Mouse (Mus musculus): ENCODE results near the gene Amh.

- no peak for TF ChIP-seq TAL1 (IDR thresholded peaks at IDR 0.05; ENCODE audit: low read length)
- no peak for TF ChIP-seq GATA1 (IDR thresholded peaks at IDR 0.05; ENCODE audit: low read length)
These were observed 3.3 kb downstream of the Amh start for GRCm38 (mm10) chr10:80808099-80808984.

All from erythroblast, embryonic 14.5 days (primary cell).